Mouse (Mus musculus) spleen, postnatal 36 days (tissue): ENCODE results near the gene Arsj.

Source experiments
- DNase-seq, 2 experiments: peaks; one replicate each; pipeline ENCODE4 v3.0.0; 2022; ENCODE audit warnings: low spot score in 2 of 2, mixed read lengths in 1 of 2

Gene Arsj

GRCm38 (mm10) chr3:126363568-126364505 lies at the start of gene Arsj:
TSS of gene Arsj (plus strand) at chr3:126363684.
- DNase-seq, result no peak

GRCm38 (mm10) chr3:126324872-126325498 lies 38.5 kb upstream of the Arsj start:
- DNase-seq, result no peak

- DNase-seq, result no peak
Observed at GRCm38 (mm10) chr3:126325891-126326627, 37.4 kb upstream of the Arsj start.

GRCm38 (mm10) chr3:126326628-126327325 lies 36.7 kb upstream of the Arsj start:
- no peak for DNase-seq

- no peak for DNase-seq
Observed at GRCm38 (mm10) chr3:126335329-126335728, 28.2 kb upstream of the Arsj start.

GRCm38 (mm10) chr3:126344745-126345144 lies 18.7 kb upstream of the Arsj start:
- no peak for DNase-seq

GRCm38 (mm10) chr3:126359760-126360159 lies 3.7 kb upstream of the Arsj start:
- no peak for DNase-seq

GRCm38 (mm10) chr3:126362392-126362791 lies 1.1 kb upstream of the Arsj start:
- DNase-seq, result no peak

GRCm38 (mm10) chr3:126362931-126363525 lies 456 bp upstream of the Arsj start:
- no peak for DNase-seq

GRCm38 (mm10) chr3:126364555-126364954 lies 1.1 kb downstream of the Arsj start:
- DNase-seq, result no peak

- DNase-seq, result no peak
Observed at GRCm38 (mm10) chr3:126370571-126370970, 7.1 kb downstream of the Arsj start.

- DNase-seq, result no peak
Observed at GRCm38 (mm10) chr3:126372815-126373545, 9.5 kb downstream of the Arsj start.

- no peak for DNase-seq
Observed at GRCm38 (mm10) chr3:126373721-126374120, 10.2 kb downstream of the Arsj start.

GRCm38 (mm10) chr3:126379252-126379651 lies 15.8 kb downstream of the Arsj start:
- DNase-seq, result no peak

GRCm38 (mm10) chr3:126379702-126380101 lies 16.2 kb downstream of the Arsj start:
- DNase-seq, result no peak

GRCm38 (mm10) chr3:126383276-126383675 lies 19.8 kb downstream of the Arsj start:
- no peak for DNase-seq

- no peak for DNase-seq
Observed at GRCm38 (mm10) chr3:126384657-126385438, 21.4 kb downstream of the Arsj start.

GRCm38 (mm10) chr3:126397451-126397850 lies 34.0 kb downstream of the Arsj start:
- no peak for DNase-seq

- no peak for DNase-seq
Observed at GRCm38 (mm10) chr3:126397985-126398630, 34.6 kb downstream of the Arsj start.
